Mouse (Mus musculus): Measurements from ENCODE around the gene Pigyl. TPM values are rescaled to one million over a fixed set of nuclear protein-coding genes. Genes with fewer than 3 reads are reported as not detected.

Pigyl gene
- total and polyA plus RNA-seq, 2 experiments from 2014 or later = 20.5 to 109 TPM

DNA sequence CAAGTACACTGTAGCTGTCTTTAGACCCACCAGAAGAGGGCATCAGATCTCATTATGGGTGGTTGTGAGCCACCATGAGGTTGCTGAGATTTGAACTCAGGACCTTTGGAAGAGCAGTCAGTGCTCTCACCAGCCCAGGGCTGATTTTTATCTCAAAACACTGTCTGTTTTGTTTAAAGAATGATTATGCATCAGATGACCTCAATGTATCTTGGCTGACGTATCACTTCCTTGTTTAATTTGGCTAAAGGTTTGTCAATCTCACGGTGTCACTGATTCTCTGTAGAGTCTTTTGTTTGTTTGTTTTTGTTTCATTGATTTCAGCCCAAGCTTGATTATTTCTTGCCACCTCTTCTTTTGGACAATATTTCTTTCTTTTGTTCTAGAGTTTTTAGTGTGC is 5.7 kb upstream of the Pigyl start:
- H3K4me3 ChIP-seq (ENCODE audit: low read length) = no peak overlapping the region
- no peak overlapping the region for H3K27ac ChIP-seq
- no peak for TF ChIP-seq CTCF (IDR thresholded peaks at IDR 0.05; ENCODE audit: low read depth)
- WGBS = 79% methylated on average over 2 of the region's 2 CpGs
- no peaks in the 10 kb centered on the region for H3K4me1 ChIP-seq (ENCODE audit: insufficient read depth, low read length)
- no peaks in the 10 kb centered on the region for H3K9me3 ChIP-seq (ENCODE audit: low read length)
- ATAC-seq (no peak), DNase-seq (ENCODE audit: low spot score) (no peak)
- H3K36me3 ChIP-seq (ENCODE audit: insufficient read depth, low read length) = no peaks in the 10 kb centered on the region
- no peak overlapping the region for H3K9ac ChIP-seq (replicated peaks; ENCODE audit: low read length)
- H3K27me3 ChIP-seq (ENCODE audit: insufficient read depth, low read length) = no peaks in the 10 kb centered on the region
- H3K4me2 ChIP-seq (ENCODE audit: low read depth, low read length) = no peak overlapping the region

- Histone ChIP-seq H3K4me3 (ENCODE audit: low read length) (no peak overlapping the region), H3K4me2 (ENCODE audit: low read depth, low read length) (no peak overlapping the region), H3K27me3 (ENCODE audit: insufficient read depth, low read length) (no peaks in the 10 kb centered on the region), H3K4me1 (ENCODE audit: insufficient read depth, low read length) (0 out of 2 replicates have a peak, but pooled peaks cover 3% of the 10 kb centered on the region), H3K9me3 (ENCODE audit: low read length) (no peaks in the 10 kb centered on the region), H3K9ac (replicated peaks; ENCODE audit: low read length) (no peak overlapping the region), H3K36me3 (ENCODE audit: insufficient read depth, low read length) (no peaks in the 10 kb centered on the region), H3K27ac (no peak overlapping the region)
- WGBS = 92% methylated on average over 3 of the region's 3 CpGs
- DNase-seq (ENCODE audit: low spot score) (no peak), ATAC-seq (no peak)
- TF ChIP-seq CTCF (IDR thresholded peaks at IDR 0.05; ENCODE audit: low read depth) = peak; percentile 34; the same call in 1 of the 2 replicates
Observed at GRCm38 (mm10) chr9:22153810-22154209, 2.8 kb upstream of the Pigyl start.

GRCm38 (mm10) chr9:22155614-22156013 is 1.0 kb upstream of the Pigyl start:
- DNase-seq (ENCODE audit: low spot score) (peak; percentile 86), ATAC-seq (0 out of 2 replicates have a peak, but pooled peaks have one; percentile 6)
- no peak overlapping the region for H3K27ac ChIP-seq
- H3K27me3 ChIP-seq (ENCODE audit: insufficient read depth, low read length) = no peaks in the 10 kb centered on the region
- no peak overlapping the region for H3K9ac ChIP-seq (replicated peaks; ENCODE audit: low read length)
- WGBS = 24% methylated on average over 10 of the region's 10 CpGs
- H3K4me1 ChIP-seq (ENCODE audit: insufficient read depth, low read length) = 0 out of 2 replicates have a peak, but pooled peaks cover 3% of the 10 kb centered on the region
- H3K36me3 ChIP-seq (ENCODE audit: insufficient read depth, low read length) = no peaks in the 10 kb centered on the region
- H3K4me3 ChIP-seq (ENCODE audit: low read length) = no peak overlapping the region
- TF ChIP-seq CTCF (IDR thresholded peaks at IDR 0.05; ENCODE audit: low read depth) = peak; percentile 82
- no peaks in the 10 kb centered on the region for H3K9me3 ChIP-seq (ENCODE audit: low read length)
- peak overlapping the region; percentile 34; the same call in 1 of the 2 replicates for H3K4me2 ChIP-seq (ENCODE audit: low read depth, low read length)

DNA sequence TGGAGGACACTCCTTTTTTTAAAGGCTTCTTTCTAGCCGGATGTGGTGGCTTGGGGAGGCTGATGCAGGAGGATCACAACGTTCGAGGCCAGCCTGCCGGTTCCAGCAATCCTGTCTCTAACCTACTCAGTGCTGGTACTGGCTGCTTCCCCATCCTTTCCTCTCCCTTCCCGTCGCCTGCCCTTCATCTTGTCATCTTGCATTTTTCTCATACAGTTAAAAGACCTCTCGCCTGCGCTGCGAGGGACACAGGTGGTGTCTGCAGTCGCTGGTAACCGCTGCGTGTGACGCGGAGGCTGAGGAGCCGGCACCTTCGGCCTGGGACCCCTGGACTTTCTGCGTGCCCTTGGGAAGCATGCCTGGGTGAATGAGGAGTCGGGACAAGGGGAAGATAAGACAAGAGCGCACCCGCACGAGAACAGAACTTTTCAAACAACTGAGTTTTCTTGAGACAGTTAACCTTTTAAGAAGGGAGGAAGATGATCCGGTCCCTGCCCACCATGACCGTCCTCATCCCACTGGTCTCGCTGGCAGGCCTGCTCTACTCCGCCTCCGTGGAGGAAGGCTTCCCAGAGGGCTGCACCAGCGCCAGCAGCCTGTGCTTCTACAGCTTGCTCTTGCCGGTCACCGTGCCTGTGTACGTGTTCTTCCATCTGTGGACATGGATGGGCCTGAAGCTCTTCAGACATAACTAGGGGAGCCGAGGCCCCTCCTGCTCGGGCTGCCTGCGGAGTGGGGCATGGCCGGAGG is 1.0 kb downstream of the Pigyl start:
- DNase-seq (ENCODE audit: low spot score) (no peak), ATAC-seq (no peak)
- Histone ChIP-seq H3K27ac (peak overlapping the region; percentile 96; the same call in 1 of the 2 replicates), H3K36me3 (ENCODE audit: insufficient read depth, low read length) (no peaks in the 10 kb centered on the region), H3K9me3 (ENCODE audit: low read length) (no peaks in the 10 kb centered on the region), H3K9ac (replicated peaks; ENCODE audit: low read length) (peak overlapping the region; percentile 81), H3K4me2 (ENCODE audit: low read depth, low read length) (peak overlapping the region; percentile 64), H3K27me3 (ENCODE audit: insufficient read depth, low read length) (no peaks in the 10 kb centered on the region), H3K4me3 (ENCODE audit: low read length) (peak overlapping the region; percentile 71), H3K4me1 (ENCODE audit: insufficient read depth, low read length) (0 out of 2 replicates have a peak, but pooled peaks cover 3% of the 10 kb centered on the region)
- TF ChIP-seq CTCF (IDR thresholded peaks at IDR 0.05; ENCODE audit: low read depth) = no peak
- 64% methylated on average over 34 of the region's 34 CpGs for WGBS

DNA sequence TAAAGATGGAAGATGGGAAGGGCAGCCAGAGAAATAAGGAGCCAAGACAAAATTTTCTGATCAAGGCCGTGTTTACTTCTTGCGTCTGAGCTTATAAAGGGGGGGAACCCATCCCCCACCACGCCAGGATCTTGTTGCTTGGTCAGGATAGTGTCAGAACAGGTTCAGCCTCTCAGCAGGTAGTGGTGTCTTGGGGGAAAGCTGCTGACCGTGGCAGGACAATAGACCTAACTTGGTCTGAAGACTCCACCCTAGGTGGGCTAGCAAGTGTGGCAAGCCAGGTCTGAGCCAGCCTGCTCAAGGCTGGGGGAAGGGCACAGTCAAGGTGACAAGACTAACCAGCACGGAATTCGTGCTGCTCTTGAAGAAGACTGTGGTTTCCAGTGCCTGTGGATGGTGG is 4.7 kb downstream of the Pigyl start:
- DNase-seq (ENCODE audit: low spot score) = no peak
- ATAC-seq = no peak
- peaks cover 7% of the 10 kb centered on the region; the same call in 1 of the 2 replicates for H3K4me1 ChIP-seq (ENCODE audit: insufficient read depth, low read length)
- 37% methylated on average over 6 of the region's 6 CpGs for WGBS
- no peak overlapping the region for H3K4me3 ChIP-seq (ENCODE audit: low read length)
- H3K4me2 ChIP-seq (ENCODE audit: low read depth, low read length) = no peak overlapping the region
- TF ChIP-seq CTCF (IDR thresholded peaks at IDR 0.05; ENCODE audit: low read depth) = no peak
- H3K9ac ChIP-seq (replicated peaks; ENCODE audit: low read length) = no peak overlapping the region
- H3K36me3 ChIP-seq (ENCODE audit: insufficient read depth, low read length) = no peaks in the 10 kb centered on the region
- no peaks in the 10 kb centered on the region for H3K9me3 ChIP-seq (ENCODE audit: low read length)
- no peak overlapping the region for H3K27ac ChIP-seq
- no peaks in the 10 kb centered on the region for H3K27me3 ChIP-seq (ENCODE audit: insufficient read depth, low read length)

DNA sequence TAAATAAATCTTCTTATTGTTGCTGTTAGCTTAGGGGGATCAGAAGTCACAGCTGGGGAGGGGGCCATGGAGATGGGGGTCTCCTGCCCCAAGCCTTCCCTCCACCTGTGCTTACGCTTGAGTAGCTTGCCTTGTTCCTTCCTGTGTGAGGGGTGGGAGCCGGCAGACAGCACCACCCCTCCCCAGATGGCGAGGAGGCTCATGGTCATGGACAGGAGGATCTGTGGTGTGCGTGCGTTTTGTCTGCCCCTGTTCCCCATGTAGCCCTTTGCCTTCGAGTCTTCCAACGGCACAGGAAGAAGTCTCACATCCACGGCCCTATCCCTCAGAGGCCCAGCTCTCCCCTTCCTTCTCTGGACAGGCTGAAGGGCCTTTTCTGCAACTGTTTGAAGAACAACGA is 5.7 kb downstream of the Pigyl start:
- Histone ChIP-seq H3K9me3 (ENCODE audit: low read length) (no peaks in the 10 kb centered on the region), H3K4me2 (ENCODE audit: low read depth, low read length) (no peak overlapping the region), H3K27ac (no peak overlapping the region), H3K4me3 (ENCODE audit: low read length) (no peak overlapping the region), H3K4me1 (ENCODE audit: insufficient read depth, low read length) (peaks cover 7% of the 10 kb centered on the region; the same call in 1 of the 2 replicates), H3K36me3 (ENCODE audit: insufficient read depth, low read length) (no peaks in the 10 kb centered on the region), H3K27me3 (ENCODE audit: insufficient read depth, low read length) (no peaks in the 10 kb centered on the region), H3K9ac (replicated peaks; ENCODE audit: low read length) (no peak overlapping the region)
- WGBS = 86% methylated on average over 9 of the region's 9 CpGs
- ATAC-seq = no peak
- no peak for TF ChIP-seq CTCF (IDR thresholded peaks at IDR 0.05; ENCODE audit: low read depth)
- no peak for DNase-seq (ENCODE audit: low spot score)

GRCm38 (mm10) chr9:22162912-22163311 is 6.3 kb downstream of the Pigyl start:
- Histone ChIP-seq H3K9me3 (ENCODE audit: low read length) (no peaks in the 10 kb centered on the region), H3K9ac (replicated peaks; ENCODE audit: low read length) (no peak overlapping the region), H3K27ac (no peak overlapping the region), H3K4me3 (ENCODE audit: low read length) (no peak overlapping the region), H3K4me1 (ENCODE audit: insufficient read depth, low read length) (peaks cover 5% of the 10 kb centered on the region; the same call in 1 of the 2 replicates), H3K4me2 (ENCODE audit: low read depth, low read length) (no peak overlapping the region), H3K27me3 (ENCODE audit: insufficient read depth, low read length) (no peaks in the 10 kb centered on the region), H3K36me3 (ENCODE audit: insufficient read depth, low read length) (no peaks in the 10 kb centered on the region)
- WGBS = 87% methylated on average over 7 of the region's 7 CpGs
- no peak for TF ChIP-seq CTCF (IDR thresholded peaks at IDR 0.05; ENCODE audit: low read depth)
- ATAC-seq = no peak
- DNase-seq (ENCODE audit: low spot score) = no peak

Data from hindbrain, postnatal 0 days (tissue).